Mouse (Mus musculus) midbrain, embryonic 14.5 days (tissue): ENCODE measurements around the gene Dab2ip. TPM values are rescaled to one million over a fixed set of nuclear protein-coding genes. Genes with fewer than 3 reads are reported as not detected.

ENCODE experiments used
- ATAC-seq: fragments of 200-750 bp; cut with Nextera tagmentation; 2 replicates; pipeline ENCODE4 v1.8.0; 2017; ENCODE audit warnings: moderate number of reproducible peaks, moderate library complexity; ENCODE audit not compliant: low FRiP score, low TSS enrichment
- DNase-seq: peaks from one replicate; pipeline ENCODE4 v3.0.0-alpha.2; 2015
- H3K27ac ChIP-seq: fragments of 300-500 bp; sonication (generic); replicated peaks from 2 replicates; pipeline ENCODE4 v1.5.1; 2014; ENCODE audit warnings: mild to moderate bottlenecking, low read depth, low read length, moderate library complexity
- H3K27me3 ChIP-seq: fragments of 300-500 bp; sonication (generic); 2 replicates; pipeline ENCODE4 v1.6.1; 2014; ENCODE audit warnings: low read length, control low read depth, mixed read lengths; ENCODE audit not compliant: control insufficient read depth, insufficient read depth
- H3K36me3 ChIP-seq: fragments of 300-500 bp; sonication (generic); 2 replicates; pipeline ENCODE4 v1.6.1; 2014; ENCODE audit warnings: low read length, control low read depth; ENCODE audit not compliant: control insufficient read depth, insufficient read depth
- H3K4me1 ChIP-seq: fragments of 300-500 bp; sonication (generic); 2 replicates; pipeline ENCODE4 v1.6.1; 2014; ENCODE audit warnings: mild to moderate bottlenecking, antibody characterized with exemption, low read length, control low read depth; ENCODE audit not compliant: control insufficient read depth, insufficient read depth
- H3K4me2 ChIP-seq: fragments of 300-500 bp; sonication (generic); 2 replicates; pipeline ENCODE4 v1.6.1; 2014; ENCODE audit warnings: mild to moderate bottlenecking, low read length, moderate library complexity
- H3K4me3 ChIP-seq: fragments of 300-500 bp; sonication (generic); replicated peaks from 2 replicates; pipeline ENCODE4 v1.5.1; 2014; ENCODE audit warnings: low read depth, low read length
- H3K9ac ChIP-seq: fragments of 300-500 bp; sonication (generic); replicated peaks from 2 replicates; pipeline ENCODE4 v1.6.1; 2014; ENCODE audit warnings: mild to moderate bottlenecking, low read length, moderate library complexity
- H3K9me3 ChIP-seq: fragments of 300-500 bp; sonication (generic); 2 replicates; pipeline ENCODE4 v1.6.1; 2016; ENCODE audit warnings: low read length, control low read depth, mixed read lengths; ENCODE audit not compliant: control insufficient read depth
- whole genome bisulfite sequencing: fragments of 180-500 bp; shearing (Covaris S2); extraction: QIAGEN DNeasy Blood & Tissue Kit; methylation state at CpG from one replicate; pipeline ENCODE4 v1.1.7; 2014; 5-methylcytosine and 5-hydroxymethylcytosine counted together
- polyA plus RNA-seq: library from polyadenylated mRNA; unstranded; fragments of >200 nt; fragmentation: Nextera tagmentation; extraction: Ambion mirVana; gene quantifications from 2 replicates; pipeline ENCODE4 v1.2.1, GENCODE M21; 2014

Gene Dab2ip
- polyA plus RNA-seq, 1 experiment from 2014 or later = 46.4 TPM

DNA sequence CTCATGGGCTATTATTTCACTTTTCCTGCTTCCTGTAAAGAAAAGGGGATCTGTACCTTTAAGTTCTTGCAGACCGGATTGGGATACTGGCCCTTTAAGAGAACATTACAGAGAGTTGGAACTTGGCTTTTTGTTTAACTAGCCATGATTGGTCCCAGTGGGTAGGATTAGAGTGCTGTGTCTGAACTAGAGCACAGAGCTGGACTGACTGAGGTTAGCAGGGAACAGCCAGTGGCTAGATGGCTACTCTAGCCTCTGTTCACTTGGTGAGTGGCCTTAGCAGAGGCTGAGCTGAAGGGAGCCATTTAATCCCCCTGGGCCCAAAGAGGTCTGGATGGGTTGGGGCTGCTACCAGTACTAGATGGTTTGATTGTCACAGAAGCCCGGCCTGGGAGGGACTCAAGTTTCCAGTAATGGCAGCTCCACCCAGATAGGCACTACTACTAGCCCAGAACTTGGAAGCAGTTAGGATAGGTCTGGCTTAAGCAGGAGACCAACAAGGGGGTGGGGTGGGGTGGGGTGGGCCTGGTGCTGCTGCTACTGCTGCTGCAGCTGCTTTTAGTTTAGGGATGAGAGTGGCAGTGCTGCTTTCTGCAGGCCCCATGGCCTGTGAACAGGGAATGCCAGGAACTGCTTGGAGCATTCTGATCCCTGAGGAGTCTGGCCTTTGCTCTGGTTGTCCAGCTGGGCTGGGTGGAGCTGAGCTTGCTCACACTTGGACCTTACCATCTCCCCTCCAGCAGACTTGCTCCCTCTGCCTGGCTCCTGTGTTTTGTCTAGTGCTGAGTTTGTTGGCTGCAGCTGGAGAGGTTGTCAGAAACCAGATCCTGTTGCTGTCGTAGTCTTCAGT is 138.7 kb downstream of the Dab2ip start:
- Histone ChIP-seq H3K27ac (no peak overlapping the region; the same call in 1 of the 2 replicates), H3K4me1 (peaks cover 52% of the 10 kb centered on the region), H3K9me3 (no peaks in the 10 kb centered on the region), H3K9ac (no peak overlapping the region), H3K4me2 (no peak overlapping the region), H3K36me3 (no peaks in the 10 kb centered on the region), H3K27me3 (no peaks in the 10 kb centered on the region), H3K4me3 (no peak overlapping the region)
- 45% methylated on average over 3 of the region's 3 CpGs for WGBS
- no peak for ATAC-seq
- peak; percentile 71 for DNase-seq

DNA sequence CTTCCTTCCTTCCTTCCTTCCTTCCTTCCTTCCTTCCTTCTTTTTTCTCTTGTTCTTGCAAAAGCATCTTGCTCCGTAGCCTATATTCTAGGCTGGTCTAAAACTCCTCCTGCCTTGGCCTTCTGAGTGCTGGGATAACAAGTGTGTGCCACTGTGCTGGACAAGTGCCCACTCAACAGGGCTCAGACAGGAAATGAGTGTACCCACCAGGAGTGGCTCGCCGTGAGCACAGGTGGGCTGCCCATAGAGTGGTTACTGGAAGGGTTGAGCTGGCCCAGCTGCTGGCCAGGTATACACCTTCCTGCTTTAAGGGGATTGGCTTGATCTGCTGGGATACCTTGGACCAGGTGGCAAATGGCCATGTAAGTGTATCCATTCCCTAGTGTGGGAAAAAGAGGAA is 139.7 kb downstream of the Dab2ip start:
- no peak overlapping the region for H3K4me3 ChIP-seq
- H3K27ac ChIP-seq = no peak overlapping the region
- 94% methylated on average over 3 of the region's 3 CpGs for WGBS
- no peaks in the 10 kb centered on the region for H3K9me3 ChIP-seq
- H3K4me1 ChIP-seq = peaks cover 44% of the 10 kb centered on the region
- DNase-seq = no peak
- H3K9ac ChIP-seq = no peak overlapping the region
- no peaks in the 10 kb centered on the region for H3K27me3 ChIP-seq
- H3K4me2 ChIP-seq = no peak overlapping the region
- no peak for ATAC-seq
- no peaks in the 10 kb centered on the region for H3K36me3 ChIP-seq

- no peak for ATAC-seq
- no peak for DNase-seq
- H3K27ac ChIP-seq = no peak overlapping the region
- H3K4me2 ChIP-seq = no peak overlapping the region
- no peaks in the 10 kb centered on the region for H3K27me3 ChIP-seq
- no peaks in the 10 kb centered on the region for H3K9me3 ChIP-seq
- no peak overlapping the region for H3K4me3 ChIP-seq
- 95% methylated on average over 2 of the region's 2 CpGs for WGBS
- H3K4me1 ChIP-seq = peaks cover 36% of the 10 kb centered on the region
- no peak overlapping the region for H3K9ac ChIP-seq
- no peaks in the 10 kb centered on the region for H3K36me3 ChIP-seq
Observed at GRCm38 (mm10) chr2:35700966-35701365, 142.9 kb downstream of the Dab2ip start.

GRCm38 (mm10) chr2:35702001-35702400 is 143.9 kb downstream of the Dab2ip start:
- H3K9me3 ChIP-seq = no peaks in the 10 kb centered on the region
- H3K4me2 ChIP-seq = no peak overlapping the region
- no peaks in the 10 kb centered on the region for H3K36me3 ChIP-seq
- ATAC-seq (no peak), DNase-seq (no peak)
- H3K4me3 ChIP-seq = no peak overlapping the region
- 0 out of 2 replicates have a peak overlapping the region, but pooled peaks have one; percentile 21 for H3K27ac ChIP-seq
- H3K27me3 ChIP-seq = no peaks in the 10 kb centered on the region
- 97% methylated on average over 7 of the region's 7 CpGs for WGBS
- H3K4me1 ChIP-seq = peaks cover 27% of the 10 kb centered on the region
- H3K9ac ChIP-seq = no peak overlapping the region

DNA sequence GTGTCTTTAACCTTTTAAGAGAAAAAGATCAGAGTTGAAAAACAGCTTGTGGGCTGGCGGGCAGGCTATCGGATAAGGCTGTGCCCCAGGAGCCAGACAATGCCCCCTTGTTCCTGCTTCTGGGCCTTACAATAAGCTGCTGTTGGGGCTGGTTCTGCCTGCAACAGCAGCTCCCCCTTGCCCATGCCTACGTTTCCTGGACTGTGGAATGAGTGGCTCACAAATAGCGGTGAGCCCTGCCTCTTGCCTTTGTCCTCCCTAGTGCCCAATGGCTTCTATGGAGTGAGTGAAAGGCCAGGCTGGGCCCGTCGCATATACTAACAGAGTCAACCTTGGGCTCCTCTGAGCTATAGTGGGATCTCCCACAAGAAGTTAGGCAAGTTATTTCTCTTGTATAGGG is 144.5 kb downstream of the Dab2ip start:
- 0 out of 2 replicates have a peak, but pooled peaks have one; percentile 17 for ATAC-seq

DNA sequence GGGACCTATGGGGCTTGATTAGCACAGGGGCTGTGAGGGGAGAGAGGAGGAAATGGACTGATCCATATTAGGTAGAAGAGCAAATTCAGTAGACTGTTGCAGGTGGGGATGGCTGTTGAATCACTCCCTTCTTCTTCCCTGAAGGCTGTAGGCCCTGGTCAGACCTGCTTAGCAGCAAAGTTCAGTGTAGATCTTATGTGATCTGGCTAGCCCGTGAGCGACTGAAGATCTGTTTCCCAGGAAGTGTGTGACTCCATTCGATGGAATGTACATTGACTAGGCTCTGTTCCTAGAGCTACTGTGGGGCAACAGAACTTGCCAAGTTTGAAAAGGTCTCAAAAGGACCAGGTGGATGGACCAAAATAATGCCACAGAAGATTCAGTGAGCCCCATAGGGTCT is 145.2 kb downstream of the Dab2ip start:
- WGBS = 97% methylated on average over 3 of the region's 3 CpGs
- DNase-seq (no peak), ATAC-seq (no peak)
- H3K36me3 ChIP-seq = no peaks in the 10 kb centered on the region
- H3K4me1 ChIP-seq = peaks cover 23% of the 10 kb centered on the region; the same call in 1 of the 2 replicates
- H3K4me2 ChIP-seq = no peak overlapping the region
- H3K27ac ChIP-seq = peak overlapping the region; percentile 21; the same call in 1 of the 2 replicates
- H3K9me3 ChIP-seq = no peaks in the 10 kb centered on the region
- H3K9ac ChIP-seq = no peak overlapping the region
- no peak overlapping the region for H3K4me3 ChIP-seq
- no peaks in the 10 kb centered on the region for H3K27me3 ChIP-seq

More for the DNA sequence above, 144.5 kb downstream of the Dab2ip start:
- peak; percentile 39 for DNase-seq
- Histone ChIP-seq H3K9ac (no peak overlapping the region), H3K36me3 (no peaks in the 10 kb centered on the region), H3K27ac (peak overlapping the region; percentile 21; the same call in 1 of the 2 replicates), H3K27me3 (no peaks in the 10 kb centered on the region), H3K9me3 (no peaks in the 10 kb centered on the region), H3K4me2 (no peak overlapping the region), H3K4me3 (no peak overlapping the region), H3K4me1 (peaks cover 23% of the 10 kb centered on the region; the same call in 1 of the 2 replicates)
- WGBS = 49% methylated on average over 6 of the region's 6 CpGs

- WGBS = 98% methylated on average over 5 of the region's 5 CpGs
- Histone ChIP-seq H3K9me3 (no peaks in the 10 kb centered on the region), H3K27me3 (no peaks in the 10 kb centered on the region), H3K36me3 (peaks cover 81% of the 10 kb centered on the region), H3K27ac (no peak overlapping the region), H3K4me1 (no peaks in the 10 kb centered on the region), H3K4me2 (no peak overlapping the region), H3K4me3 (no peak overlapping the region), H3K9ac (no peak overlapping the region)
- no peak for DNase-seq
- ATAC-seq = no peak
Observed at GRCm38 (mm10) chr2:35712611-35713010, 154.5 kb downstream of the Dab2ip start.

DNA sequence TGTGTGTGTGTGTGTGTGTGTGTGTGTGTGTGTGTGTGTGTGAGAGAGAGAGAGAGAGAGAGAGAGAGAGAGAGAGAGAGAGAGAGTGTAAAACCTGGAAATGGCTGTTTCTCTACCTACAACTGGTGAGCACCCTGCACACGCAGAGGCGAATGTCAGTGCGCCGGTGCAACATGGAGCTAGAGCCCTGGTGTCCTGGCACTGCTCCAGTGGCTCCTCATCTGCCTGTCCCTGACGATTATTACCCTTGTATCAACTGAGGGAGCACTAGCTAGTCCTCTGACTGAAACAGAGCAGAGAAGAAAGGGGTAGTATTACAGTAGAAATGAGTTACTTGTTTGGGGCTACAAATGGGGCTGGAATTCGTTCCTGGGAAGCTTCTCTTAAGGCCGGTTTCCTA is 155.4 kb downstream of the Dab2ip start:
- Histone ChIP-seq H3K27ac (no peak overlapping the region), H3K4me1 (no peaks in the 10 kb centered on the region), H3K27me3 (no peaks in the 10 kb centered on the region), H3K4me3 (no peak overlapping the region), H3K36me3 (peaks cover 89% of the 10 kb centered on the region), H3K9ac (no peak overlapping the region), H3K9me3 (no peaks in the 10 kb centered on the region), H3K4me2 (no peak overlapping the region)
- DNase-seq = no peak
- no peak for ATAC-seq
- WGBS = 92% methylated on average over 7 of the region's 7 CpGs

GRCm38 (mm10) chr2:35714742-35715167 is 156.7 kb downstream of the Dab2ip start:
- Histone ChIP-seq H3K9ac (no peak overlapping the region), H3K27me3 (no peaks in the 10 kb centered on the region), H3K4me3 (no peak overlapping the region), H3K4me2 (no peak overlapping the region), H3K4me1 (no peaks in the 10 kb centered on the region), H3K36me3 (peaks cover 95% of the 10 kb centered on the region), H3K9me3 (no peaks in the 10 kb centered on the region), H3K27ac (0 out of 2 replicates have a peak overlapping the region, but pooled peaks have one; percentile 9)
- ATAC-seq (no peak), DNase-seq (peak; percentile 42)
- WGBS = 48% methylated on average over 8 of the region's 8 CpGs
